8 mouse cellular contexts compared by ENCODE assay signal in genomic region chr6:124918331-124918690, GRCm38 (mm10). TPM values are rescaled to one million over a fixed set of nuclear protein-coding genes. Genes with fewer than 3 reads are reported as not detected.
DNase-seq lines count a peak whose midpoint lies in the region; ATAC-seq and TF ChIP-seq lines count a peak whose summit lies in the region.

No protein-coding gene starts in this region.

- WGBS in liver, adult 2 months: 13% methylated on average over 7 of the region's 7 CpGs
- 7% methylated on average over 7 of the region's 7 CpGs for WGBS in embryonic facial prominence, embryonic 14.5 days
- 5% methylated on average over 7 of the region's 7 CpGs for WGBS in intestine, postnatal 0 days
- WGBS in neural tube, embryonic 14.5 days: 5% methylated on average over 7 of the region's 7 CpGs

- no peak for ATAC-seq in embryonic facial prominence, embryonic 14.5 days (ENCODE audit: low read depth)
- ATAC-seq in intestine, postnatal 0 days: no peak
- ATAC-seq in neural tube, embryonic 14.5 days (ENCODE audit: low read depth): no peak

- H3K4me1 ChIP-seq in liver, adult 2 months (ENCODE audit: control insufficient read depth, insufficient read depth, low read length): peaks cover 31% of the 10 kb centered on the region
- peaks cover 42% of the 10 kb centered on the region for H3K4me1 ChIP-seq in embryonic facial prominence, embryonic 14.5 days (ENCODE audit: control insufficient read depth, insufficient read depth, low read length)
- H3K4me1 ChIP-seq in intestine, postnatal 0 days (replicated peaks; ENCODE audit: control insufficient read depth, insufficient read depth, low read length): peaks cover 13% of the 10 kb centered on the region
- H3K4me1 ChIP-seq in neural tube, embryonic 14.5 days (ENCODE audit: control insufficient read depth, insufficient read depth, low read length): peaks cover 31% of the 10 kb centered on the region

- H3K27me3 ChIP-seq in liver, adult 2 months (ENCODE audit: control insufficient read depth, insufficient read depth, low read length): no peaks in the 10 kb centered on the region
- H3K27me3 ChIP-seq in embryonic facial prominence, embryonic 14.5 days (replicated peaks; ENCODE audit: control insufficient read depth, insufficient read depth, low read length): no peaks in the 10 kb centered on the region
- no peaks in the 10 kb centered on the region for H3K27me3 ChIP-seq in intestine, postnatal 0 days (replicated peaks; ENCODE audit: control insufficient read depth, insufficient read depth, low read length)
- H3K27me3 ChIP-seq in neural tube, embryonic 14.5 days (ENCODE audit: control insufficient read depth, insufficient read depth, low read length): no peaks in the 10 kb centered on the region

- peaks cover 8% of the 10 kb centered on the region; the same call in 1 of the 2 replicates for H3K36me3 ChIP-seq in liver, adult 2 months (ENCODE audit: control insufficient read depth, insufficient read depth, low read length)
- peaks cover 17% of the 10 kb centered on the region for H3K36me3 ChIP-seq in embryonic facial prominence, embryonic 14.5 days (ENCODE audit: control insufficient read depth, insufficient read depth, low read length)
- peaks cover 16% of the 10 kb centered on the region for H3K36me3 ChIP-seq in intestine, postnatal 0 days (ENCODE audit: control insufficient read depth, insufficient read depth)
- H3K36me3 ChIP-seq in neural tube, embryonic 14.5 days (ENCODE audit: control insufficient read depth, insufficient read depth, low read length): peaks cover 15% of the 10 kb centered on the region

- H3K4me3 ChIP-seq in liver, adult 2 months (ENCODE audit: insufficient read depth, low read depth, low read length): peak overlapping the region; percentile 95
- peak overlapping the region; percentile 93 for H3K4me3 ChIP-seq in embryonic facial prominence, embryonic 14.5 days (ENCODE audit: low read depth, low read length)
- peak overlapping the region; percentile 91 for H3K4me3 ChIP-seq in intestine, postnatal 0 days (ENCODE audit: low read depth, low read length)
- peak overlapping the region; percentile 91 for H3K4me3 ChIP-seq in neural tube, embryonic 14.5 days (ENCODE audit: low read depth, low read length)

- H3K9ac ChIP-seq in liver, adult 2 months (ENCODE audit: low read depth, low read length): peak overlapping the region; percentile 100
- H3K9ac ChIP-seq in embryonic facial prominence, embryonic 14.5 days (ENCODE audit: low read depth, low read length): peak overlapping the region; percentile 99
- H3K9ac ChIP-seq in intestine, postnatal 0 days (ENCODE audit: low read depth, low read length): peak overlapping the region; percentile 95; the same call in 1 of the 2 replicates
- peak overlapping the region; percentile 100 for H3K9ac ChIP-seq in neural tube, embryonic 14.5 days (replicated peaks; ENCODE audit: low read depth, low read length)

- peak overlapping the region; percentile 92 for H3K27ac ChIP-seq in liver, adult 2 months (replicated peaks; ENCODE audit: insufficient read depth, low read depth, low read length)
- peak overlapping the region; percentile 100 for H3K27ac ChIP-seq in embryonic facial prominence, embryonic 14.5 days (replicated peaks; ENCODE audit: low read depth, low read length)
- peak overlapping the region; percentile 97 for H3K27ac ChIP-seq in intestine, postnatal 0 days (ENCODE audit: low read depth, low read length)
- peak overlapping the region; percentile 100 for H3K27ac ChIP-seq in neural tube, embryonic 14.5 days (ENCODE audit: low read depth, low read length)

- TF ChIP-seq CTCF in liver, adult 2 months (IDR thresholded peaks at IDR 0.05; ENCODE audit: low read depth, low read length): no peak
- no peak for TF ChIP-seq CTCF in intestine, postnatal 0 days (IDR thresholded peaks at IDR 0.05; ENCODE audit: low read depth)

- DNase-seq in liver, adult 2 months (ENCODE audit: extremely low read depth, low read depth, low spot score): no peak
- DNase-seq in liver: no peak
- DNase-seq in embryonic facial prominence, embryonic 14.5 days (ENCODE audit: low spot score): no peak
- no peak for DNase-seq in gastrocnemius, adult 8-10 months (ENCODE audit: low spot score in 2 of 2)
- no peak for DNase-seq in embryo, embryonic 11 days
- DNase-seq in thymus, postnatal 4 days: no peak

- H3K79me2 ChIP-seq in liver, adult 2 months (ENCODE audit: control insufficient read depth, insufficient read depth, low read length): peaks cover 2% of the 10 kb centered on the region; the same call in 1 of the 2 replicates

- no peaks in the 10 kb centered on the region for H3K9me3 ChIP-seq in embryonic facial prominence, embryonic 14.5 days (ENCODE audit: control insufficient read depth, low read length)
- no peaks in the 10 kb centered on the region for H3K9me3 ChIP-seq in intestine, postnatal 0 days (ENCODE audit: control insufficient read depth)
- H3K9me3 ChIP-seq in neural tube, embryonic 14.5 days (ENCODE audit: control insufficient read depth, low read length): no peaks in the 10 kb centered on the region

- peak overlapping the region; percentile 99 for H3K4me2 ChIP-seq in embryonic facial prominence, embryonic 14.5 days (ENCODE audit: low read depth, low read length)
- H3K4me2 ChIP-seq in intestine, postnatal 0 days (replicated peaks; ENCODE audit: low read depth): peak overlapping the region; percentile 86
- H3K4me2 ChIP-seq in neural tube, embryonic 14.5 days (ENCODE audit: low read depth, low read length): peak overlapping the region; percentile 100

- no peak for TF ChIP-seq POLR2A in liver, adult 2 months (IDR thresholded peaks at IDR 0.05; ENCODE audit: extremely low read depth, insufficient read depth, low read length)

RNA-seq across cellular contexts. Expression of gene Ptms, which starts 1.6 kb away (rescaled TPM):
- 80.7 and 101 TPM in 2 replicates for total RNA-seq in liver, adult 2 months (2014; rRNA removed)
- 2,256 and 3,281 TPM in 2 replicates for polyA plus RNA-seq in liver, adult 2 months (2012; rRNA removed)
- 255 and 263 TPM in 2 replicates for polyA plus RNA-seq in embryonic facial prominence, embryonic 14.5 days (2014; fragmentation: Nextera tagmentation; extraction: Ambion mirVana)
- polyA plus RNA-seq in intestine, postnatal 0 days (2015; fragmentation: Nextera tagmentation; extraction: Ambion mirVana): 167 and 169 TPM in 2 replicates
- 664 and 670 TPM in 2 replicates for polyA plus RNA-seq in neural tube, embryonic 14.5 days (2014; fragmentation: Nextera tagmentation; extraction: Ambion mirVana)
- 10 to 100 TPM; 64.6 to 83.2 (median 76.8) TPM for total RNA-seq in gastrocnemius, adult 8-10 months (2022)

RNA-seq across cellular contexts. Expression of gene Lag3, which starts 6.8 kb away (rescaled TPM):
- 0.09 and 0.13 TPM in 2 replicates for total RNA-seq in liver, adult 2 months (2014; rRNA removed)
- polyA plus RNA-seq in liver, adult 2 months (2012; rRNA removed): 0.39 and 0.67 TPM in 2 replicates
- polyA plus RNA-seq in embryonic facial prominence, embryonic 14.5 days (2014; fragmentation: Nextera tagmentation; extraction: Ambion mirVana): 1.9 and 2.4 TPM in 2 replicates
- polyA plus RNA-seq in intestine, postnatal 0 days (2015; fragmentation: Nextera tagmentation; extraction: Ambion mirVana): 1.6 and 1.7 TPM in 2 replicates
- 2.6 and 3.4 TPM in 2 replicates for polyA plus RNA-seq in neural tube, embryonic 14.5 days (2014; fragmentation: Nextera tagmentation; extraction: Ambion mirVana)
- total RNA-seq in gastrocnemius, adult 8-10 months (2022): under 1 TPM in 1 of 4 experiments, not detected in 3; 0.31 TPM

RNA-seq across cellular contexts. Expression of gene Mlf2, which starts 12.9 kb away (rescaled TPM):
- total RNA-seq in liver, adult 2 months (2014; rRNA removed): 74.6 and 101 TPM in 2 replicates
- 265 and 285 TPM in 2 replicates for polyA plus RNA-seq in liver, adult 2 months (2012; rRNA removed)
- polyA plus RNA-seq in embryonic facial prominence, embryonic 14.5 days (2014; fragmentation: Nextera tagmentation; extraction: Ambion mirVana): 346 and 352 TPM in 2 replicates
- polyA plus RNA-seq in intestine, postnatal 0 days (2015; fragmentation: Nextera tagmentation; extraction: Ambion mirVana): 265 and 269 TPM in 2 replicates
- 560 and 584 TPM in 2 replicates for polyA plus RNA-seq in neural tube, embryonic 14.5 days (2014; fragmentation: Nextera tagmentation; extraction: Ambion mirVana)
- 100 to 1,000 TPM; 192 to 219 (median 202) TPM for total RNA-seq in gastrocnemius, adult 8-10 months (2022)

RNA-seq across cellular contexts. Expression of gene Cd4, which starts 30.3 kb away (rescaled TPM):
- total RNA-seq in liver, adult 2 months (2014; rRNA removed): 0.27 and 0.83 TPM in 2 replicates
- polyA plus RNA-seq in liver, adult 2 months (2012; rRNA removed): 0.19 and 0.46 TPM in 2 replicates
- 0.07 and 0.25 TPM in 2 replicates for polyA plus RNA-seq in embryonic facial prominence, embryonic 14.5 days (2014; fragmentation: Nextera tagmentation; extraction: Ambion mirVana)
- polyA plus RNA-seq in intestine, postnatal 0 days (2015; fragmentation: Nextera tagmentation; extraction: Ambion mirVana): 0.75 and 0.83 TPM in 2 replicates
- 0.12 TPM in 1 of 2 replicates, not detected in the other for polyA plus RNA-seq in neural tube, embryonic 14.5 days (2014; fragmentation: Nextera tagmentation; extraction: Ambion mirVana)
- under 1 TPM in 1 of 4 experiments, not detected in 3; 0.11 TPM for total RNA-seq in gastrocnemius, adult 8-10 months (2022)

RNA-seq across cellular contexts. Expression of gene Cops7a, which starts 47.0 kb away (rescaled TPM):
- total RNA-seq in liver, adult 2 months (2014; rRNA removed): 35.8 and 46.6 TPM in 2 replicates
- 165 and 170 TPM in 2 replicates for polyA plus RNA-seq in liver, adult 2 months (2012; rRNA removed)
- 138 and 141 TPM in 2 replicates for polyA plus RNA-seq in embryonic facial prominence, embryonic 14.5 days (2014; fragmentation: Nextera tagmentation; extraction: Ambion mirVana)
- 105 and 110 TPM in 2 replicates for polyA plus RNA-seq in intestine, postnatal 0 days (2015; fragmentation: Nextera tagmentation; extraction: Ambion mirVana)
- 89.5 and 93.8 TPM in 2 replicates for polyA plus RNA-seq in neural tube, embryonic 14.5 days (2014; fragmentation: Nextera tagmentation; extraction: Ambion mirVana)
- total RNA-seq in gastrocnemius, adult 8-10 months (2022): 100 to 1,000 TPM; 122 to 142 (median 131) TPM
